Mouse (Mus musculus) thymus, adult 2 months (tissue): Measurements from ENCODE around the gene Ankrd36. TPM values are rescaled to one million over a fixed set of nuclear protein-coding genes. Genes with fewer than 3 reads are reported as not detected.

ENCODE experiments used
- DNase-seq: peaks from one replicate; pipeline ENCODE4 v3.0.0; 2021
- H3K27ac ChIP-seq: fragments of 200-500 bp; 2 replicates; pipeline ENCODE4 v1.5.1; 2012; ENCODE audit warnings: low read length, control low read depth; ENCODE audit not compliant: control insufficient read depth, insufficient read depth
- H3K27me3 ChIP-seq: fragments of 200-500 bp; 2 replicates; pipeline ENCODE4 v1.6.1; 2012; ENCODE audit warnings: mild to moderate bottlenecking, low read length, moderate library complexity, mixed read lengths; ENCODE audit not compliant: control insufficient read depth, insufficient read depth
- H3K36me3 ChIP-seq: fragments of 200-500 bp; 2 replicates; pipeline ENCODE4 v1.6.1; 2012; ENCODE audit warnings: mild to moderate bottlenecking, low read length, moderate library complexity; ENCODE audit not compliant: control insufficient read depth, insufficient read depth
- H3K4me1 ChIP-seq: fragments of 200-500 bp; replicated peaks from 2 replicates; pipeline ENCODE4 v1.6.1; 2012; ENCODE audit warnings: low read length; ENCODE audit not compliant: control insufficient read depth, insufficient read depth
- H3K4me3 ChIP-seq: fragments of 200-500 bp; 2 replicates; pipeline ENCODE4 v1.5.1; 2012; ENCODE audit warnings: mild to moderate bottlenecking, low read length, control low read depth, moderate library complexity; ENCODE audit not compliant: control insufficient read depth, insufficient read depth
- CTCF ChIP-seq: fragments of 200-500 bp; IDR thresholded peaks from 2 replicates; pipeline ENCODE4 v1.5.1; 2012; ENCODE audit warnings: mild to moderate bottlenecking, control low read depth, low read length, moderate library complexity, borderline replicate concordance; ENCODE audit not compliant: control insufficient read depth, poor library complexity, insufficient read depth; ENCODE audit errors: extremely low read depth
- POLR2A ChIP-seq: fragments of 200-500 bp; IDR thresholded peaks from 2 replicates; pipeline ENCODE4 v1.6.1; 2012; ENCODE audit warnings: mild to moderate bottlenecking, low read length, control low read depth, moderate library complexity; ENCODE audit not compliant: control insufficient read depth, poor library complexity, insufficient read depth; ENCODE audit errors: extremely low read depth
- WGBS: fragments of 180-500 bp; shearing (Covaris S2); methylation state at CpG from one replicate; pipeline ENCODE4 v1.1.7; 2018; 5-methylcytosine and 5-hydroxymethylcytosine counted together
- polyA plus RNA-seq: library from polyadenylated mRNA; depleted of rRNA; stranded (reverse); fragments of >200 nt; gene quantifications from 2 replicates; pipeline ENCODE4 v1.2.3, GENCODE M21; 2012; rRNA removed

The Ankrd36 gene
- polyA plus RNA-seq, 1 experiment: not detected

DNA sequence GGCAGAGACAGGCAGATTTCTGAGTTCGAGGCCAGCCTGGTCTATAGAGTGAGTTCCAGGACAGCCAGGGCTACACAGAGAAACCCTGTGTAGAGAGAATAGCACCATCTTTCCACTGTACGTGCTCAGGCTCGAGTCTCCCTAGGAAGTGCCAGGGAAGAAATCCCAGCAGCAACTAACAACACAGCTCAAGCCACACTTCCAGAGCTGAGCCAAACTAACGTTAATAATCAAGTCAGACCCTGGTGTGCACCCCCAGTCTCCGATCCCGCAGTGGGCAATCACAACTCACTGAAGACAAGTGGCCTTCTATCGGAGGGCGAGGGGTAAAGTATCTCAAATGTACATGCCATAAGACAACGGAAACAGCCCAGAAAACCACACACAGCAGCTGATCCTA is 160.1 kb downstream of the Ankrd36 start:
- H3K4me3 ChIP-seq: no peak overlapping the region
- no peak for TF ChIP-seq POLR2A
- TF ChIP-seq CTCF: no peak
- H3K27ac ChIP-seq: no peak overlapping the region
- WGBS: 92% methylated on average over 9 of the region's 9 CpGs
- no peaks in the 10 kb centered on the region for H3K27me3 ChIP-seq
- DNase-seq: no peak
- peaks cover 4% of the 10 kb centered on the region; the same call in 1 of the 2 replicates for H3K4me1 ChIP-seq
- H3K36me3 ChIP-seq: no peaks in the 10 kb centered on the region; the same call in 1 of the 2 replicates

DNA sequence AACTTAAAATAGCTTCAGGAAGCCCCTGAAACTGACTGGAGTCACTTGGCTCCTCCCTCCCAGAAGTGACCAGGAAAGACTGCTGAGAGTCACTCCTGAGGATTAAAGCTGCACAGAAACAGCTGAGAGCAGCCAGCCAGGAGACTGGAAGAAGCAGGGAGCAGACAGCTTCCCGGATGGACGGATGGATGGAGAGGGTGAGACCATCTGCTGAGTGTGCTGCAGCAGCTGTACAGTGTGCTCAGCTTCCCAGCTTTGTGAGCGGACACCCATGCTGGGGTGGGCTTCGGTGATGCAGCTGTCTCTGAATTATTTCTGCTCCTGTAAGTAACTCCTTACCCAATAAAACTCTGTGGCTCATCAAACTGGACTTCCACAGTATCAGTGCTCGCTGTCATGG is 162.9 kb downstream of the Ankrd36 start:
- TF ChIP-seq POLR2A: no peak
- TF ChIP-seq CTCF: no peak
- H3K4me1 ChIP-seq: peaks cover 4% of the 10 kb centered on the region; the same call in 1 of the 2 replicates
- no peak for DNase-seq
- WGBS: 92% methylated on average over 5 of the region's 5 CpGs
- no peak overlapping the region for H3K27ac ChIP-seq
- H3K27me3 ChIP-seq: no peaks in the 10 kb centered on the region
- H3K36me3 ChIP-seq: no peaks in the 10 kb centered on the region; the same call in 1 of the 2 replicates
- H3K4me3 ChIP-seq: no peak overlapping the region

DNA sequence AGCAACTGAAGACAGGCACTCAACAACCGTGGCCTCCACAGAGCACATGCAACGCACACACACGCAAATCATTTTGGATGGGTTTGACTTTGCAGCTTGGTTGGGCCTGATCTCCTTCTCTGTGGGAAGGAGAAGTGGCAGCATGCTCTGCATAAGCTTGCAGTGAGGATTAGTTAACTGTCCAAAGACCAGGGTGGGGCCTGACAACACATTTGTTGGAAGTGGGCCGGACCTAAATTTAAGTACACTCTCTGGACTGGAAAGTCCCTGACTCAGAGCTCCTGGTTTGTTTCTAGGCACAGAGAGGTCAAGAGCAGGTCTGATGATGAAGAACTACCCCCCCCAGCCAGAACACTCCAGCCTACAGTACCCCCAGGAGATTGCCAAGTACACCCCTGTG is 164.8 kb downstream of the Ankrd36 start:
- Histone ChIP-seq H3K27me3 (no peaks in the 10 kb centered on the region), H3K36me3 (no peaks in the 10 kb centered on the region; the same call in 1 of the 2 replicates), H3K27ac (no peak overlapping the region), H3K4me3 (no peak overlapping the region), H3K4me1 (peaks cover 6% of the 10 kb centered on the region; the same call in 1 of the 2 replicates)
- TF ChIP-seq CTCF: no peak
- no peak for TF ChIP-seq POLR2A
- DNase-seq: no peak
- WGBS: 91% methylated on average over 4 of the region's 4 CpGs

DNA sequence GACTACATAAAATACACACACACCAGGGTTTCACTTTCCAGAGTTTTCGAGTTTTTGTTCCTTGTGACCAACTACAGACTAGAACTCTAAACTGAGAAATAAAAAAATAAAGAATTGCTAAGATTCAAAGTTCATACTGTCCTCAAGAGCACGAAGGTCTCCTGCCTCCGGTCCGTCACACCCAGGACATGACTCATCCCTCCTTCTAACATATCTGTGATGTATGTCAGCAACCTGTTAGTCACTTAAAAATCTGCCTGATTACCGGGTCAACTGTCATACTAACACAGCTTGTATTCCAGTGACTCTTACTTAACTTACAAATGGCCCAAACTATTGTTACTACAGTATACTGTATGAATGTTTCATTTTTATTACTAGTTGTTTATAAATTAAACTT is 167.7 kb downstream of the Ankrd36 start:
- TF ChIP-seq POLR2A (no peak), CTCF (no peak)
- WGBS: 92% methylated on average over 5 of the region's 5 CpGs
- H3K36me3 ChIP-seq: no peaks in the 10 kb centered on the region; the same call in 1 of the 2 replicates
- no peak overlapping the region for H3K27ac ChIP-seq
- peaks cover 14% of the 10 kb centered on the region for H3K4me1 ChIP-seq
- H3K27me3 ChIP-seq: no peaks in the 10 kb centered on the region
- no peak for DNase-seq
- H3K4me3 ChIP-seq: no peak overlapping the region

Other genes with a start within 250 kb of the Ankrd36 start
- 17.3 and 22.4 TPM in 2 replicates for gene Znrf3, start 124.8 kb upstream of the Ankrd36 start, polyA plus RNA-seq
- 113 and 118 TPM in 2 replicates for gene Xbp1, start 49.0 kb upstream of the Ankrd36 start, polyA plus RNA-seq
- gene Ccdc117, start 27.5 kb upstream of the Ankrd36 start, polyA plus RNA-seq: 12.2 and 13.9 TPM in 2 replicates
- gene Mrps24, start 146.0 kb downstream of the Ankrd36 start, polyA plus RNA-seq: 217 and 219 TPM in 2 replicates
- 22.2 and 22.4 TPM in 2 replicates for gene Urgcp, start 192.7 kb downstream of the Ankrd36 start, polyA plus RNA-seq
- gene Dbnl, start 218.8 kb downstream of the Ankrd36 start, polyA plus RNA-seq: 121 and 136 TPM in 2 replicates
- gene Pgam2, start 234.0 kb downstream of the Ankrd36 start, polyA plus RNA-seq: 11.1 and 38.2 TPM in 2 replicates